Mouse (Mus musculus): ENCODE measurements around the gene Cux2.

Gene Cux2

GRCm38 (mm10) chr5:122050017-122050831 is at the start of gene Cux2:
Gene Cux2 (minus strand): TSS chr5:122050102.
- DNase-seq (ENCODE audit: low read depth, low spot score), result peak; percentile 76

GRCm38 (mm10) chr5:122094439-122094838 is 44.5 kb upstream of the Cux2 start:
- DNase-seq (ENCODE audit: low read depth, low spot score), result no peak

DNA sequence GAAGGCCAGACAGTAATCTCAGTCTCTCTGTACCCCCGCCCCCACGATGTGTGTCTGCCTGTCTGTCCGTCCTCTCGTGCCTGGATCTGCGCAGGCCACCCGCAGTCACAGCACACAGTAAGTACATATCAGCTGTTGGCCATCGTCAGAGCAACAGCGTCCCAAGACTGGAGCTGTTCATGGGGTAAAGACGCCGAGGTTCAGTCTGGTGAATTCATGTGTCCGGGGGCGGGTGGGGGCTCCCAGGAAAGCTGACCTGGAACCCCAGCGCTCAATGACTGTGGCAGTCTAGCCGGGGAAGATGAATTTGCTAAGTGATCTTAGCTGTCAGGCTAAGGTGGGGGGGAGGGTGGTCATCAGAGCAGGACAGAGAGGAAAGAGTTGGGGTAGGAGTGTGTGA is 43.8 kb upstream of the Cux2 start:
- DNase-seq (ENCODE audit: low read depth, low spot score), result no peak

DNA sequence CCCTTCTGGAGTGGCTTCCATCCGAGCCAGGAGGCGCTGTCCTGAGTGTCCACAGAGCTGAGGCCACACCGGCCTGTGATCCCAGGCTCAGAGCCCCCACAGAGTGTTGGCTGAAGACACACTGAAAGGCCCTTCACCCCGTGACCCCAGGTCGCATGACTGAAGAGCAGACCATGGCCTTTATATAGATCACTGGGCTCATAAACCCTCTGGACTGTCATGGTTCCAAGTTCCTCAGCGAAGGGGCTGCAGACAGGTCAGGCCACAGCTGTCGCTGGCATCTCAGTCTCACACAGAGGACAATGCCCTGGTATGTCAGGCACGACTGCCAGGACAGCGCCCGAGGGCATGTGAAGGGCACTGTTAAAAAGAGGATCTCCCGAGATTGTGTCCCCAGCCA is 42.9 kb upstream of the Cux2 start:
- no peak for DNase-seq (ENCODE audit: low read depth, low spot score)

GRCm38 (mm10) chr5:122091070-122091469 is 41.2 kb upstream of the Cux2 start:
- DNase-seq (ENCODE audit: low read depth, low spot score), result peak; percentile 26

DNA sequence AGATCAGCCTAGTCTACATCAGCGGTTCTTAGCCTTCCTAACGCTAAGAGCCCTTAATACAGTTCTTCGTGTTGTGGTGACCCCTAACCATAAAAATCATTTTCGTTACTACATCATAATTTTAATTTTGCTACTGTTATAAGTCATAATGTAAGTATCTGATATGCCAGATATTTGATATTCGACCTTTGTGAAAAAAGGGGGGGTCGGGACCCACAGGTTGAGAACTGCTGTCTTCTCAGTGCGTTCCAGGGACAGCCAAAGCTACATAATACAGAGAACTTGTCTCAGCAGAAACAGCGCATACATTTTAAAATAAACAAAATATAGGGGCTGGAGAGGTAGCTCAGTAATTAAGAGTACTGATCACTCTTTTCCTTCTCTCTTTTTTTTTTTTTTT is 39.8 kb upstream of the Cux2 start:
- DNase-seq (ENCODE audit: low read depth, low spot score), result no peak

- DNase-seq (ENCODE audit: low read depth, low spot score), result peak; percentile 80
Observed at GRCm38 (mm10) chr5:122088917-122089316, 39.0 kb upstream of the Cux2 start.

DNA sequence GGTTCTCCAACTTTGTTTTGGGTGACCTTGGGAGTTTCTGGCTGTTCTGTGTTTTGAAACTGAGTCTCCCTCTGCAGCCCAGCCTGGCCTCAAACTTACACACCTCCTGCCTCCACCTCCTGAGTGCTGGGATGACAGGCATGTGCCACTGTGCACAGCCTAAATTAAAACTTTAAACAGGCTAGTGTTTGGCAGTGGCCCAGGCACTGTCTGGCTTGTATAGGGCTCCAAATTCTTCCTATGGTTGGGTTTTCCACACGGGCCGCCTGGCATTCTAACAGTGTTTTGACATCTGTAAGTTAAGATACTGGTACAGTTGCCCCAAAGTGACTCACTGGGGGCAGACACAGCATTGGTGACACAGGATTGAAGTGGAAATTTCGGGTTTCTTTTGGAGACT is 36.2 kb upstream of the Cux2 start:
- no peak for DNase-seq (ENCODE audit: low read depth, low spot score)

- no peak for DNase-seq (ENCODE audit: low read depth, low spot score)
Observed at GRCm38 (mm10) chr5:122085291-122085690, 35.4 kb upstream of the Cux2 start.

DNA sequence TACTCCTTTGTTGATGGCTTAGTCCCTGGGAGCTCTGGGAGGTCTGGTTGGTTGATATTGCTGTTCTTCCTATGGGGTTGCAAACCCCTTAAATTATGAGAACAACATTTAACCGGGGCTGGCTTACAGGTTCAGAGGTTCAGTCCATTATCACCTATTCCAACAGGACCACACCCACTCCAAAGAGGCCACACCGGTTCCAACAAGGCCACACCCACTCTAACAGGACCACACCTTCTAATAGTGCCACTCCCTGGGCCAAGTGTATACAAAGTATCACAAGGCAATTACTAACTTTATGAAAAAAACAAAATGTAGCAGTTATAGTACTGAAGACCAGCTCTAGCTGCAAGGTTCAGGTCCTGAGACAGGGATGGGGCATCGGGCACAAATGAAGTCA is 34.6 kb upstream of the Cux2 start:
- no peak for DNase-seq (ENCODE audit: low read depth, low spot score)

DNA sequence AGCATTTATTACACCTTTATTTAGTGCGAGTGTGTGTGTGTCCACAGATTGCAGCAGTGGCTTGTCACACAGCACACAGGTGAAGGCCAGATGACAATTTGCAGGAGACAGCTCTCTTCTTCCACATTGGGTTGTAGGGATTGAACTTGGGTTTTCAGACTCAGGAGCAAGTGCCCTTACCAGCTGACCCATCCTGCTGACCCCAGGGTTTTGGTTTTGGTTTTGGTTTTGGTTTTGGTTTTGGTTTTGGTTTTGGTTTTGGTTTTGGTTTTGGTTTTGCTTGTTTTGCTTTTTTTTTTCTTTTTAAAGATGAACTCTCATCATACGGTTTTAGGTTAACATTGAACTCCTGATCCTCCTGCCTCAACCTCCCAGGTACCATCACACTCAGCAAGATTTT is 33.4 kb upstream of the Cux2 start:
- DNase-seq (ENCODE audit: low read depth, low spot score), result no peak

DNA sequence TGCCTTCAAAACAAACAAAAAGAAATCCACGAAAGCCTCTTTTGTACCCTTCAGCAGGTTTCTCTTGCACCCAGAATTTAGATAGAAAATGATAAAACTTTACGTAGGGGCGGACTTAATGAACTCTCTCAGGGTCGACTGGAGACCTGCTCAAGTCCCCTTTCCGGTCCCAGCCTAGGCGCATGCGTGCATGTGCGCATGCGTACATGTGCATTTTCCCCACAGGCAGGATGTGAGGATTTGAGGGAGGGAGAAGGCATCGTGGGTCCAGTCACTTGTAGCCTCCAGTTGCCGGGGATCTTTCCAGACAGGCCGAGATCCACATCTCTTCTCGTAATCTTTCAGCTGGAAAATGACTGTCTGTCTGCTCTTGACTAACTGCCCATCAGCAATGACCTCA is 31.6 kb upstream of the Cux2 start:
- no peak for DNase-seq (ENCODE audit: low read depth, low spot score)

- DNase-seq (ENCODE audit: low read depth, low spot score), result no peak
Observed at GRCm38 (mm10) chr5:122080930-122081329, 31.0 kb upstream of the Cux2 start.

GRCm38 (mm10) chr5:122079796-122080195 is 29.9 kb upstream of the Cux2 start:
- no peak for DNase-seq (ENCODE audit: low read depth, low spot score)

GRCm38 (mm10) chr5:122077244-122077643 is 27.3 kb upstream of the Cux2 start:
- no peak for DNase-seq (ENCODE audit: low read depth, low spot score)

GRCm38 (mm10) chr5:122075736-122076135 is 25.8 kb upstream of the Cux2 start:
- no peak for DNase-seq (ENCODE audit: low read depth, low spot score)

GRCm38 (mm10) chr5:122071997-122072396 is 22.1 kb upstream of the Cux2 start:
- DNase-seq (ENCODE audit: low read depth, low spot score), result no peak

GRCm38 (mm10) chr5:122070963-122071800 is 21.3 kb upstream of the Cux2 start:
- DNase-seq (ENCODE audit: low read depth, low spot score), result no peak

DNA sequence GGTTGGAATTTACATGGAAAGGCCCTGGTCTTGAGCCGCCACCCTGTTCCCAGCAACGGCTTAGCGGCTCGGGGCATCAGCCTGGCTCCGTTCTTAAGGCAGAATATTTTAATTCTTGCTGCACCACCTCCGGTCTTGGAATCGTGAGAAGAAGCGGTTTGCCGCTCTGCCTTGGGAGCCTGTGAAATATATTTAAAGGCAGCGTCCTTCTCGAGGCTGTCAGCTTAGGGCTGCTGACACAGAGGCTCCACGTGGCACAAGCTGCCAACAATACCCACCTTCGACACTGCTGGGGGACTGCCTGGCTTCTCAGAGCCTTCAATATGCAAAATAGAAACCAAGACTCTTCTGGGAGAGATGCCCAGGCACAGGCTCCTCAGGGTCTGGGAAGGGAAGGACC is 18.7 kb upstream of the Cux2 start:
- no peak for DNase-seq (ENCODE audit: low read depth, low spot score)

DNA sequence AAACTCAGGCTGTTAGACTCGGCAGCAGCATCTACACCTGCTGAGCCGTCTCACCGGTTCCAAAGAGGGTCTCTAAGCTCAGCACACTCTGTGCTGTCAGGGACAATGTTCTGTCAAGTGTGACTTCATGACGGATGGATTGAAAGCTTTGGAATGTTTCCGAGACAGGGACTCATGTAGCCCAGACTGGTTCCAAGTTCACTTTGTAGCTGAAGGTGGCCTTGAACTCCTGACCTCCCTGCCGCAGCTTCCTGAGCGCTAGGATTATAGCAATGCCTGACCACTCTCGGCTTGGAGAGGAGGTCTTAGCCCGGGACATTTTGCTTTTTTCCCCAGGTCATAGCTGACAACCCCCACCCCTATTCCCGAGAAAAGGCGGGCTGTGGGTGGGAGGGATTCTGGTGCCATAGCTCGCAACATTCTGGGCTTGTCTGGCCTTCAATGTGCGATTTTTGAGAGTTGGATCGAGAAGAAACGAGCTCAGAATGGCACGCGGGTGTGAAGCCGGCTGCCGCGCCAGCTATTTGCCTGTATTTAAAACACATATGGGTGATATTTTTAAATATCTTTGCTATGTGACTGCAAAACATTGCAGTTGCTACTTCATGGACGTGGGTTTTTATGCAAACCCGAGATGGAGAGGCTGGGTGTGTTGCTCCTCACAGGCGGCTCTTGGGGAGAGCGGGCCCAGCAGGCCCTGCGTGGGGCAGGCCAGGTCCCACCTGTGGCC is 13.5 kb upstream of the Cux2 start:
- DNase-seq (ENCODE audit: low read depth, low spot score), result no peak

GRCm38 (mm10) chr5:122062479-122062878 is 12.6 kb upstream of the Cux2 start:
- no peak for DNase-seq (ENCODE audit: low read depth, low spot score)

- DNase-seq (ENCODE audit: low read depth, low spot score), result peak; percentile 29
Observed at GRCm38 (mm10) chr5:122060767-122061333, 10.9 kb upstream of the Cux2 start.

All from embryo, embryonic 11.5 days (tissue).